Mouse (Mus musculus): ENCODE results near the gene Amotl2.

DNA sequence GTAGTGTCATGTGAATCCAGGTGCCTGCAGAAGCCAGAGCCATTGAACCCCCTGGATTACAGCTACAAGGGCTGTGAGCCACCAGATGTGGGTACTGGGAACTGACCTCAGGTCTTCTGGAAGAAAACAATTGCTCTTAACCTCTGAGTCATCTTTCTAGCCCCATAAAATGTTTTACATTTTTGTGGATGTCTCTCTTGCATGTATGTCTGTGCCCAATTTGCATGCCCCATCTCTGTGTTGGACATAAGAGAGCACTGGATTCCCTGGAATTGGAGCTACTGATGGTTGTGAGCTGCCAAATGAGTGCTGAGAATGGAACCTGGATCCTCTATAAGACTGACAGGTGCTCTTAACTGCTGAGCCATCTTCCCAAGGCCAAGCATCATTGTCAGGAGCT lies 36.8 kb downstream of the Amotl2 start:
- TF ChIP-seq CTCF (conservative IDR thresholded peaks at IDR 0.05; ENCODE audit: insufficient read depth, insufficient read length, low read depth, low read length) (no peak), POLR2A (IDR thresholded peaks at IDR 0.05; ENCODE audit: low read depth, low read length) (no peak)

All from kidney, adult 2 months (tissue).